Mouse (Mus musculus) hindbrain, embryonic 14.5 days (tissue): Measurements from ENCODE around the gene Cdkn1b. TPM values are rescaled to one million over a fixed set of nuclear protein-coding genes. Genes with fewer than 3 reads are reported as not detected.

Experiments
- ATAC-seq: fragments of 200-750 bp; cut with Nextera tagmentation; 2 replicates; pipeline ENCODE4 v1.8.0; 2017; ENCODE audit warnings: moderate number of reproducible peaks, mild to moderate bottlenecking, moderate TSS enrichment, moderate library complexity; ENCODE audit not compliant: low FRiP score
- DNase-seq: peaks from one replicate; pipeline ENCODE4 v3.0.0-alpha.2; 2015; ENCODE audit warnings: low spot score
- H3K27ac ChIP-seq: fragments of 300-500 bp; sonication (generic); 2 replicates; pipeline ENCODE4 v1.5.1; 2014; ENCODE audit warnings: mild to moderate bottlenecking, moderate library complexity
- H3K27me3 ChIP-seq: fragments of 300-500 bp; sonication (generic); 2 replicates; pipeline ENCODE4 v1.6.1; 2014; ENCODE audit warnings: mild to moderate bottlenecking, low read length, mixed read lengths; ENCODE audit not compliant: control insufficient read depth, insufficient read depth
- H3K36me3 ChIP-seq: fragments of 300-500 bp; sonication (generic); replicated peaks from 2 replicates; pipeline ENCODE4 v1.6.1; 2014; ENCODE audit not compliant: control insufficient read depth, insufficient read depth
- H3K4me1 ChIP-seq: fragments of 300-500 bp; sonication (generic); replicated peaks from 2 replicates; pipeline ENCODE4 v1.6.1; 2014; ENCODE audit warnings: antibody characterized with exemption, low read length, mixed read lengths; ENCODE audit not compliant: control insufficient read depth, insufficient read depth
- H3K4me2 ChIP-seq: fragments of 300-500 bp; sonication (generic); replicated peaks from 2 replicates; pipeline ENCODE4 v1.6.1; 2014; ENCODE audit warnings: mild to moderate bottlenecking, moderate library complexity
- H3K4me3 ChIP-seq: fragments of 300-500 bp; sonication (generic); replicated peaks from 2 replicates; pipeline ENCODE4 v1.5.1; 2014; ENCODE audit warnings: mild to moderate bottlenecking, low read length
- H3K9ac ChIP-seq: fragments of 300-500 bp; sonication (generic); 2 replicates; pipeline ENCODE4 v1.6.1; 2014
- H3K9me3 ChIP-seq: fragments of 300-500 bp; sonication (generic); 2 replicates; pipeline ENCODE4 v1.6.1; 2016; ENCODE audit warnings: low read length; ENCODE audit not compliant: control insufficient read depth
- whole genome bisulfite sequencing: fragments of 180-500 bp; shearing (Covaris S2); extraction: QIAGEN DNeasy Blood & Tissue Kit; methylation state at CpG from one replicate; pipeline ENCODE4 v1.1.7; 2014; 5-methylcytosine and 5-hydroxymethylcytosine counted together
- polyA plus RNA-seq: library from polyadenylated mRNA; unstranded; fragments of >200 nt; fragmentation: Nextera tagmentation; extraction: Ambion mirVana; gene quantifications from 2 replicates; pipeline ENCODE4 v1.2.1, GENCODE M21; 2014

Gene Cdkn1b
- polyA plus RNA-seq: 18.5 and 19.0 TPM in 2 replicates

- 0% methylated on average over 74 of the region's 77 CpGs for WGBS
- DNase-seq (peak; percentile 89), ATAC-seq (peak; percentile 96)
- peak within 1 kb of the TSS; percentile 86 for H3K4me3 ChIP-seq
- peak within 1 kb of the TSS; percentile 95 for H3K4me2 ChIP-seq
- 0 out of 2 replicates have a peak, but pooled peaks cover 4% of the 10 kb centered on the region for H3K27me3 ChIP-seq
- H3K36me3 ChIP-seq: no peaks in the 10 kb centered on the region
- H3K4me1 ChIP-seq: peaks cover 31% of the 10 kb centered on the region
- peak within 1 kb of the TSS; percentile 66 for H3K9ac ChIP-seq
- H3K9me3 ChIP-seq: no peaks in the 10 kb centered on the region
- H3K27ac ChIP-seq: peak within 1 kb of the TSS; percentile 97
These were observed at the start of gene Cdkn1b for GRCm38 (mm10) chr6:134920190-134921013. Gene Cdkn1b, plus strand, starts transcription at chr6:134920401.

- Histone ChIP-seq H3K27ac (no peak overlapping the region), H3K9ac (no peak overlapping the region), H3K36me3 (peaks cover 64% of the 10 kb centered on the region), H3K9me3 (no peaks in the 10 kb centered on the region), H3K4me3 (no peak overlapping the region), H3K27me3 (no peaks in the 10 kb centered on the region), H3K4me2 (no peak overlapping the region), H3K4me1 (no peaks in the 10 kb centered on the region)
- DNase-seq: no peak
- ATAC-seq: no peak
- 96% methylated on average over 4 of the region's 4 CpGs for WGBS
These were observed 49.3 kb upstream of the Cdkn1b start for GRCm38 (mm10) chr6:134870887-134871286.

- peaks cover 65% of the 10 kb centered on the region for H3K36me3 ChIP-seq
- no peak overlapping the region for H3K27ac ChIP-seq
- no peak overlapping the region for H3K4me2 ChIP-seq
- no peak overlapping the region for H3K4me3 ChIP-seq
- no peaks in the 10 kb centered on the region for H3K4me1 ChIP-seq
- ATAC-seq (no peak), DNase-seq (no peak)
- H3K9ac ChIP-seq: no peak overlapping the region
- no peaks in the 10 kb centered on the region for H3K9me3 ChIP-seq
- H3K27me3 ChIP-seq: no peaks in the 10 kb centered on the region
- 91% methylated on average over 2 of the region's 2 CpGs for WGBS
These were observed 48.0 kb upstream of the Cdkn1b start for GRCm38 (mm10) chr6:134872236-134872635.

- Histone ChIP-seq H3K27me3 (no peaks in the 10 kb centered on the region), H3K4me2 (no peak overlapping the region), H3K36me3 (peaks cover 57% of the 10 kb centered on the region), H3K4me1 (no peaks in the 10 kb centered on the region), H3K4me3 (no peak overlapping the region), H3K27ac (no peak overlapping the region), H3K9ac (no peak overlapping the region), H3K9me3 (no peaks in the 10 kb centered on the region)
- ATAC-seq (no peak), DNase-seq (no peak)
- WGBS: 92% methylated on average over 2 of the region's 2 CpGs
These were observed 47.2 kb upstream of the Cdkn1b start for GRCm38 (mm10) chr6:134873018-134873417.

- Histone ChIP-seq H3K4me1 (peaks cover 7% of the 10 kb centered on the region; the same call in 1 of the 2 replicates), H3K27ac (no peak overlapping the region), H3K9ac (no peak overlapping the region), H3K4me3 (no peak overlapping the region), H3K9me3 (no peaks in the 10 kb centered on the region), H3K27me3 (no peaks in the 10 kb centered on the region), H3K36me3 (peaks cover 24% of the 10 kb centered on the region), H3K4me2 (no peak overlapping the region)
- 82% methylated on average over 6 of the region's 6 CpGs for WGBS
- ATAC-seq: no peak
- no peak for DNase-seq
These were observed 43.4 kb upstream of the Cdkn1b start for GRCm38 (mm10) chr6:134876795-134877194.

- ATAC-seq: no peak
These were observed 42.9 kb upstream of the Cdkn1b start for GRCm38 (mm10) chr6:134877276-134877675.

GRCm38 (mm10) chr6:134877892-134878291 lies 42.3 kb upstream of the Cdkn1b start:
- DNase-seq: no peak
- 72% methylated on average over 1 of the region's 1 CpGs for WGBS

More at GRCm38 (mm10) chr6:134877276-134877675, 42.9 kb upstream of the Cdkn1b start:
- H3K36me3 ChIP-seq: peaks cover 24% of the 10 kb centered on the region
- H3K27ac ChIP-seq: no peak overlapping the region
- no peak overlapping the region for H3K9ac ChIP-seq
- 96% methylated on average over 4 of the region's 4 CpGs for WGBS
- DNase-seq: no peak
- no peaks in the 10 kb centered on the region for H3K27me3 ChIP-seq
- H3K9me3 ChIP-seq: no peaks in the 10 kb centered on the region
- no peak overlapping the region for H3K4me3 ChIP-seq
- H3K4me2 ChIP-seq: no peak overlapping the region
- H3K4me1 ChIP-seq: peaks cover 7% of the 10 kb centered on the region; the same call in 1 of the 2 replicates

GRCm38 (mm10) chr6:134879556-134879955 lies 40.6 kb upstream of the Cdkn1b start:
- H3K4me2 ChIP-seq: no peak overlapping the region
- H3K4me3 ChIP-seq: no peak overlapping the region
- no peak overlapping the region for H3K9ac ChIP-seq
- 86% methylated on average over 5 of the region's 5 CpGs for WGBS
- H3K36me3 ChIP-seq: peaks cover 17% of the 10 kb centered on the region
- DNase-seq: no peak
- H3K27me3 ChIP-seq: no peaks in the 10 kb centered on the region
- H3K4me1 ChIP-seq: peaks cover 15% of the 10 kb centered on the region; the same call in 1 of the 2 replicates
- no peaks in the 10 kb centered on the region for H3K9me3 ChIP-seq
- no peak for ATAC-seq
- no peak overlapping the region for H3K27ac ChIP-seq

More at GRCm38 (mm10) chr6:134877892-134878291, 42.3 kb upstream of the Cdkn1b start:
- Histone ChIP-seq H3K4me3 (no peak overlapping the region), H3K9ac (no peak overlapping the region), H3K36me3 (peaks cover 24% of the 10 kb centered on the region), H3K27me3 (no peaks in the 10 kb centered on the region), H3K4me1 (peaks cover 7% of the 10 kb centered on the region; the same call in 1 of the 2 replicates), H3K27ac (no peak overlapping the region), H3K4me2 (no peak overlapping the region), H3K9me3 (no peaks in the 10 kb centered on the region)
- no peak for ATAC-seq

- Histone ChIP-seq H3K4me3 (no peak overlapping the region), H3K9me3 (no peaks in the 10 kb centered on the region), H3K9ac (no peak overlapping the region), H3K36me3 (peaks cover 13% of the 10 kb centered on the region), H3K27me3 (no peaks in the 10 kb centered on the region), H3K4me1 (peaks cover 20% of the 10 kb centered on the region), H3K27ac (no peak overlapping the region), H3K4me2 (no peak overlapping the region)
- no peak for DNase-seq
- ATAC-seq: no peak
- whole genome bisulfite sequencing: 53% methylated on average over 2 of the region's 2 CpGs
These were observed 40.2 kb upstream of the Cdkn1b start for GRCm38 (mm10) chr6:134880046-134880445.
